9 mouse cellular contexts compared by ENCODE assay signal in genomic region chr14:58071830-58072770, GRCm38 (mm10). TPM values are rescaled to one million over a fixed set of nuclear protein-coding genes. Genes with fewer than 3 reads are reported as not detected.
DNase-seq lines count a peak whose midpoint lies in the region; ATAC-seq lines count a peak whose summit lies in the region.
"Had no signal": no experiment of that assay in that cellular context is flagged by ENCODE, and none has a peak within 500 bp of the region (broad histone marks: within the 10 kb centered on the region; RNA-seq: fewer than 3 reads in every experiment).

No protein-coding gene starts in this region.

- H3K9ac ChIP-seq in embryonic facial prominence, embryonic 13.5 days = peak overlapping the region; percentile 68
- H3K9ac ChIP-seq in heart, embryonic 12.5 days = peak overlapping the region; percentile 84
- peak overlapping the region; percentile 74 for H3K9ac ChIP-seq in kidney, embryonic 14.5 days (ENCODE audit: low read depth, low read length)
- peak overlapping the region; percentile 52 for H3K9ac ChIP-seq in midbrain, embryonic 15.5 days
- H3K9ac ChIP-seq in stomach, embryonic 14.5 days (replicated peaks; ENCODE audit: low read depth, low read length) = peak overlapping the region; percentile 34; the same call in 1 of the 2 replicates

- H3K4me3 ChIP-seq in embryonic facial prominence, embryonic 13.5 days = peak overlapping the region; percentile 57
- H3K4me3 ChIP-seq in heart, embryonic 12.5 days = peak overlapping the region; percentile 67
- H3K4me3 ChIP-seq in kidney, embryonic 14.5 days (ENCODE audit: low read length) = peak overlapping the region; percentile 54
- peak overlapping the region; percentile 84 for H3K4me3 ChIP-seq in midbrain, embryonic 15.5 days
- H3K4me3 ChIP-seq in stomach, embryonic 14.5 days (ENCODE audit: low read depth, low read length) = peak overlapping the region; percentile 41

- H3K36me3 ChIP-seq in embryonic facial prominence, embryonic 13.5 days = no peaks in the 10 kb centered on the region
- no peaks in the 10 kb centered on the region for H3K36me3 ChIP-seq in heart, embryonic 12.5 days
- no peaks in the 10 kb centered on the region for H3K36me3 ChIP-seq in kidney, embryonic 14.5 days (ENCODE audit: control insufficient read depth, insufficient read depth, low read length)
- no peaks in the 10 kb centered on the region for H3K36me3 ChIP-seq in midbrain, embryonic 15.5 days (replicated peaks)
- H3K36me3 ChIP-seq in stomach, embryonic 14.5 days (ENCODE audit: control insufficient read depth, insufficient read depth, low read length) = no peaks in the 10 kb centered on the region
- H3K36me3 ChIP-seq: G1E had no signal

- H3K4me2 ChIP-seq in embryonic facial prominence, embryonic 13.5 days = peak overlapping the region; percentile 94
- H3K4me2 ChIP-seq in heart, embryonic 12.5 days = peak overlapping the region; percentile 96
- H3K4me2 ChIP-seq in kidney, embryonic 14.5 days (replicated peaks; ENCODE audit: low read depth, low read length) = peak overlapping the region; percentile 95
- peak overlapping the region; percentile 97 for H3K4me2 ChIP-seq in midbrain, embryonic 15.5 days
- H3K4me2 ChIP-seq in stomach, embryonic 14.5 days (replicated peaks; ENCODE audit: low read depth, low read length) = peak overlapping the region; percentile 89

- ATAC-seq in embryonic facial prominence, embryonic 13.5 days (ENCODE audit: insufficient number of reproducible peaks, insufficient read depth, low FRiP score, low TSS enrichment, low read depth) = peak; percentile 65; the same call in 1 of the 2 replicates
- ATAC-seq in heart, embryonic 12.5 days (ENCODE audit: insufficient number of reproducible peaks, low FRiP score) = peak; percentile 73
- peak; percentile 79 for ATAC-seq in kidney, embryonic 14.5 days (ENCODE audit: low FRiP score, low TSS enrichment)
- peak; percentile 81 for ATAC-seq in midbrain, embryonic 15.5 days (replicated peaks)
- peak; percentile 79 for ATAC-seq in stomach, embryonic 14.5 days (ENCODE audit: insufficient number of reproducible peaks, insufficient read depth, low FRiP score, low read depth)

- WGBS in embryonic facial prominence, embryonic 13.5 days = under 1% methylated on average over 85 of the region's 85 CpGs
- under 1% methylated on average over 85 of the region's 85 CpGs for WGBS in heart, embryonic 12.5 days
- WGBS in kidney, embryonic 14.5 days = under 1% methylated on average over 84 of the region's 85 CpGs
- under 1% methylated on average over 85 of the region's 85 CpGs for WGBS in midbrain, embryonic 15.5 days
- WGBS in stomach, embryonic 14.5 days = under 1% methylated on average over 85 of the region's 85 CpGs

- no peaks in the 10 kb centered on the region for H3K9me3 ChIP-seq in embryonic facial prominence, embryonic 13.5 days
- H3K9me3 ChIP-seq in heart, embryonic 12.5 days (replicated peaks) = no peaks in the 10 kb centered on the region
- no peaks in the 10 kb centered on the region for H3K9me3 ChIP-seq in kidney, embryonic 14.5 days (ENCODE audit: control insufficient read depth, low read length)
- no peaks in the 10 kb centered on the region for H3K9me3 ChIP-seq in midbrain, embryonic 15.5 days
- H3K9me3 ChIP-seq in stomach, embryonic 14.5 days (ENCODE audit: control insufficient read depth, low read depth, low read length) = no peaks in the 10 kb centered on the region

- peak overlapping the region; percentile 62; the same call in 1 of the 2 replicates for H3K27ac ChIP-seq in embryonic facial prominence, embryonic 13.5 days
- peak overlapping the region; percentile 70 for H3K27ac ChIP-seq in heart, embryonic 12.5 days (ENCODE audit: poor library complexity, severe bottlenecking)
- H3K27ac ChIP-seq in kidney, embryonic 14.5 days (ENCODE audit: low read depth, low read length) = peak overlapping the region; percentile 51; the same call in 1 of the 2 replicates
- peak overlapping the region; percentile 66 for H3K27ac ChIP-seq in midbrain, embryonic 15.5 days
- H3K27ac ChIP-seq in stomach, embryonic 14.5 days (ENCODE audit: low read length) = peak overlapping the region; percentile 40; the same call in 1 of the 2 replicates

- peaks cover 89% of the 10 kb centered on the region for H3K27me3 ChIP-seq in embryonic facial prominence, embryonic 13.5 days
- peaks cover 29% of the 10 kb centered on the region for H3K27me3 ChIP-seq in heart, embryonic 12.5 days (replicated peaks)
- H3K27me3 ChIP-seq in kidney, embryonic 14.5 days (ENCODE audit: control insufficient read depth, insufficient read depth, low read length) = peaks cover 47% of the 10 kb centered on the region
- peaks cover 33% of the 10 kb centered on the region for H3K27me3 ChIP-seq in midbrain, embryonic 15.5 days (replicated peaks)
- peaks cover 24% of the 10 kb centered on the region for H3K27me3 ChIP-seq in stomach, embryonic 14.5 days (ENCODE audit: control insufficient read depth, insufficient read depth, low read length)

- H3K4me1 ChIP-seq in embryonic facial prominence, embryonic 13.5 days = peaks cover 60% of the 10 kb centered on the region
- H3K4me1 ChIP-seq in heart, embryonic 12.5 days (replicated peaks) = peaks cover 10% of the 10 kb centered on the region
- H3K4me1 ChIP-seq in kidney, embryonic 14.5 days (ENCODE audit: control insufficient read depth, insufficient read depth, low read length) = peaks cover 10% of the 10 kb centered on the region; the same call in 1 of the 2 replicates
- peaks cover 51% of the 10 kb centered on the region for H3K4me1 ChIP-seq in midbrain, embryonic 15.5 days
- 0 out of 2 replicates have a peak, but pooled peaks cover 6% of the 10 kb centered on the region for H3K4me1 ChIP-seq in stomach, embryonic 14.5 days (ENCODE audit: control insufficient read depth, insufficient read depth, low read length)

- DNase-seq in urinary bladder, adult 18-20 months (ENCODE audit: low spot score in 2 of 2) = peak; percentile 50 to 62
- no peak for DNase-seq in urinary bladder, postnatal 10 days (ENCODE audit: low spot score)
- peak; percentile 42 for DNase-seq in liver

RNA-seq across cellular contexts. Expression of gene Fgf9, which starts 1.8 kb away (rescaled TPM):
- polyA plus RNA-seq in embryonic facial prominence, embryonic 13.5 days (2015; fragmentation: Nextera tagmentation; extraction: Ambion mirVana) = 7.5 and 10.4 TPM in 2 replicates
- 8.5 and 10.3 TPM in 2 replicates for polyA plus RNA-seq in heart, embryonic 12.5 days (2016; fragmentation: Nextera tagmentation; extraction: Ambion mirVana)
- polyA plus RNA-seq in kidney, embryonic 14.5 days (2014; fragmentation: Nextera tagmentation; extraction: Ambion mirVana) = 7.1 and 8.5 TPM in 2 replicates
- 20.8 and 21.0 TPM in 2 replicates for polyA plus RNA-seq in midbrain, embryonic 15.5 days (2015; fragmentation: Nextera tagmentation; extraction: Ambion mirVana)
- polyA plus RNA-seq in stomach, embryonic 14.5 days (2014; fragmentation: Nextera tagmentation; extraction: Ambion mirVana) = 12.6 and 13.3 TPM in 2 replicates
- polyA plus RNA-seq: G1E had no signal

Comparison
In these comparisons a context has a peak if more than half of its experiments do, and no peak if none do; other contexts are left out.
1. H3K9ac ChIP-seq: peak in every context shown above with its lines; median percentile 84 in heart, embryonic 12.5 days; 74 in kidney, embryonic 14.5 days; 68 in embryonic facial prominence, embryonic 13.5 days; 52 in midbrain, embryonic 15.5 days; 34 in stomach, embryonic 14.5 days.